In the genomic region with DNA sequence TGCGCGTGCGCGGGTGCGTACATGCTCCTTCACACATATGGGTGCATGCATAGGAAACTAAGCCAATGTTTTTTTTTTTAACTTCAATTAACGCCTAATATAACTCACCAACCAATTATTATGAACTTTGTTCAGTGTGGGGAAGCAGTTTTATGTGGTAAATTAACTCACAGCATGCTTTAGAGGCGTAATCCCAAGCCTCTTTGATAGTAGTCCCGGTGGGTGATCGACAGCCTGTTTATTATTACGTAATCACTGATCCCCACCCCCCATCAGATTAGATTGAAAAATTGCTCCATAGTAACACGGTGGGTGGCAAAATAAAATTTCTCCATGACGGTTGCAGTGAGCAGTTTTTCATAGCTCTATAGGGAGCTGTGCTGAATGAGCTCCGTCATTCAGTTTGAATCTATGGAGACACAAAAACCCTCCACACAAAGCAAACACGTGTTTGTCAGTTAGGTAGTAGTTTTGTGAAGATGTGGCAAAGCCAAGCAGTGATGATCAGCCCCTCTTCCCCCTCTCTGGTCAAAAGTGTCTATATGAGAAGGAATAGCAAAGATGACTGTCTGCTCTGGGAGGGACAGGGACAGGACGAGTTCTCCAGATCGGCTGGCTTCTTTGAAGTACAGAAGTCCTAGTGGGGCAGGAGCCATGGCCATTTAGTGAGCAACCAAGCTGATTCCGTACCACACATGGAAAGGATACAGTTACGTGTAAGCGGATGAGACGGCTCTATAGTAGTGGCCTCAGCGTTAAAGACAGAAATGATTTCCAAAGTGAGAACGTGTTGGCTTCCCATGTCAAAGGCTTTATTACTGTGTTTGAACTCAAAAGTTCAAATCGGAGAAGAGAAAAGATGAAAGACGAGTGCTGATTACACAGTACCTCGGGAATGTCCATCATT, we compare ENCODE assay signal across 18 mouse cellular contexts. TPM values are rescaled to one million over a fixed set of nuclear protein-coding genes. Genes with fewer than 3 reads are reported as not detected.
DNase-seq lines count a peak whose midpoint lies in the region; ATAC-seq lines count a peak whose summit lies in the region.
"Had no signal": no experiment of that assay in that cellular context is flagged by ENCODE, and none has a peak within 500 bp of the region (broad histone marks: within the 10 kb centered on the region; RNA-seq: fewer than 3 reads in every experiment).

No protein-coding gene starts in this region.

- no peaks in the 10 kb centered on the region for H3K4me1 ChIP-seq in midbrain, embryonic 15.5 days
- no peaks in the 10 kb centered on the region for H3K4me1 ChIP-seq in midbrain, embryonic 13.5 days (replicated peaks)
- no peaks in the 10 kb centered on the region for H3K4me1 ChIP-seq in forebrain, embryonic 12.5 days
- no peaks in the 10 kb centered on the region for H3K4me1 ChIP-seq in hindbrain, embryonic 16.5 days (ENCODE audit: control insufficient read depth, insufficient read depth, low read depth, low read length)
- peaks cover 16% of the 10 kb centered on the region; the same call in 1 of the 2 replicates for H3K4me1 ChIP-seq in neural tube, embryonic 15.5 days
- H3K4me1 ChIP-seq in heart, embryonic 12.5 days (replicated peaks) = peaks cover 16% of the 10 kb centered on the region

- no peak overlapping the region for H3K4me2 ChIP-seq in midbrain, embryonic 15.5 days
- no peak overlapping the region for H3K4me2 ChIP-seq in midbrain, embryonic 13.5 days (replicated peaks)
- H3K4me2 ChIP-seq in forebrain, embryonic 12.5 days = no peak overlapping the region
- no peak overlapping the region for H3K4me2 ChIP-seq in hindbrain, embryonic 16.5 days (ENCODE audit: low read length)
- H3K4me2 ChIP-seq in neural tube, embryonic 15.5 days = no peak overlapping the region
- H3K4me2 ChIP-seq in heart, embryonic 12.5 days = no peak overlapping the region
- H3K4me2 ChIP-seq: liver, embryonic 11.5 days had no signal

- peak; percentile 74 for ATAC-seq in midbrain, embryonic 15.5 days (replicated peaks)
- ATAC-seq in midbrain, embryonic 13.5 days = no peak
- peak; percentile 49; the same call in 1 of the 2 replicates for ATAC-seq in forebrain, embryonic 12.5 days (ENCODE audit: low FRiP score)
- peak; percentile 77 for ATAC-seq in hindbrain, embryonic 16.5 days
- peak; percentile 76 for ATAC-seq in neural tube, embryonic 15.5 days (ENCODE audit: low FRiP score)
- no peak for ATAC-seq in heart, embryonic 12.5 days (ENCODE audit: insufficient number of reproducible peaks, low FRiP score)

- no peaks in the 10 kb centered on the region for H3K36me3 ChIP-seq in midbrain, embryonic 15.5 days (replicated peaks)
- no peaks in the 10 kb centered on the region for H3K36me3 ChIP-seq in midbrain, embryonic 13.5 days
- no peaks in the 10 kb centered on the region for H3K36me3 ChIP-seq in forebrain, embryonic 12.5 days (replicated peaks)
- H3K36me3 ChIP-seq in hindbrain, embryonic 16.5 days (ENCODE audit: control insufficient read depth, insufficient read depth, low read length) = no peaks in the 10 kb centered on the region
- H3K36me3 ChIP-seq in neural tube, embryonic 15.5 days = no peaks in the 10 kb centered on the region
- no peaks in the 10 kb centered on the region for H3K36me3 ChIP-seq in heart, embryonic 12.5 days
- H3K36me3 ChIP-seq: heart, embryonic 10.5 days had no signal

- DNase-seq in kidney, adult 9 months = no peak
- DNase-seq in urinary bladder, postnatal 25 days (ENCODE audit: low spot score) = no peak
- DNase-seq: adrenal gland, postnatal 14 days; cerebellum, postnatal 10 days; heart, postnatal 36 days; kidney, adult 18-20 months; kidney, postnatal 4 days; right cerebral cortex, adult 18-20 months had no signal

- H3K4me3 ChIP-seq in midbrain, embryonic 15.5 days = no peak overlapping the region
- no peak overlapping the region for H3K4me3 ChIP-seq in midbrain, embryonic 13.5 days (replicated peaks)
- no peak overlapping the region for H3K4me3 ChIP-seq in forebrain, embryonic 12.5 days (replicated peaks)
- no peak overlapping the region for H3K4me3 ChIP-seq in hindbrain, embryonic 16.5 days (ENCODE audit: low read length)
- H3K4me3 ChIP-seq in neural tube, embryonic 15.5 days (replicated peaks) = no peak overlapping the region
- H3K4me3 ChIP-seq in heart, embryonic 12.5 days = no peak overlapping the region
- H3K4me3 ChIP-seq: erythroblast, embryonic 14.5 days; heart, embryonic 10.5 days had no signal

- H3K9me3 ChIP-seq in midbrain, embryonic 15.5 days = no peaks in the 10 kb centered on the region
- H3K9me3 ChIP-seq in midbrain, embryonic 13.5 days = no peaks in the 10 kb centered on the region
- H3K9me3 ChIP-seq in forebrain, embryonic 12.5 days = no peaks in the 10 kb centered on the region
- H3K9me3 ChIP-seq in hindbrain, embryonic 16.5 days (ENCODE audit: control insufficient read depth, low read length) = no peaks in the 10 kb centered on the region
- no peaks in the 10 kb centered on the region for H3K9me3 ChIP-seq in neural tube, embryonic 15.5 days (replicated peaks)
- no peaks in the 10 kb centered on the region for H3K9me3 ChIP-seq in heart, embryonic 12.5 days (replicated peaks)
- H3K9me3 ChIP-seq: heart, embryonic 10.5 days had no signal

- WGBS in midbrain, embryonic 15.5 days = 75% methylated on average over 25 of the region's 25 CpGs
- WGBS in midbrain, embryonic 13.5 days = 80% methylated on average over 25 of the region's 25 CpGs
- WGBS in forebrain, embryonic 12.5 days = 76% methylated on average over 25 of the region's 25 CpGs
- WGBS in hindbrain, embryonic 16.5 days = 65% methylated on average over 25 of the region's 25 CpGs
- 65% methylated on average over 25 of the region's 25 CpGs for WGBS in neural tube, embryonic 15.5 days
- 83% methylated on average over 25 of the region's 25 CpGs for WGBS in heart, embryonic 12.5 days

- no peaks in the 10 kb centered on the region for H3K27me3 ChIP-seq in midbrain, embryonic 15.5 days (replicated peaks)
- no peaks in the 10 kb centered on the region for H3K27me3 ChIP-seq in midbrain, embryonic 13.5 days
- no peaks in the 10 kb centered on the region for H3K27me3 ChIP-seq in forebrain, embryonic 12.5 days
- no peaks in the 10 kb centered on the region for H3K27me3 ChIP-seq in hindbrain, embryonic 16.5 days (replicated peaks; ENCODE audit: control insufficient read depth, insufficient read depth, low read length)
- H3K27me3 ChIP-seq in neural tube, embryonic 15.5 days (replicated peaks) = no peaks in the 10 kb centered on the region
- no peaks in the 10 kb centered on the region for H3K27me3 ChIP-seq in heart, embryonic 12.5 days (replicated peaks)

- H3K27ac ChIP-seq in midbrain, embryonic 15.5 days = no peak overlapping the region
- no peak overlapping the region for H3K27ac ChIP-seq in midbrain, embryonic 13.5 days
- no peak overlapping the region for H3K27ac ChIP-seq in forebrain, embryonic 12.5 days
- H3K27ac ChIP-seq in hindbrain, embryonic 16.5 days (ENCODE audit: low read depth, low read length) = no peak overlapping the region
- H3K27ac ChIP-seq in neural tube, embryonic 15.5 days (replicated peaks) = no peak overlapping the region
- H3K27ac ChIP-seq in heart, embryonic 12.5 days (ENCODE audit: poor library complexity, severe bottlenecking) = no peak overlapping the region
- H3K27ac ChIP-seq: heart, embryonic 10.5 days had no signal

- no peak overlapping the region for H3K9ac ChIP-seq in midbrain, embryonic 15.5 days
- H3K9ac ChIP-seq in midbrain, embryonic 13.5 days (replicated peaks) = no peak overlapping the region
- no peak overlapping the region for H3K9ac ChIP-seq in forebrain, embryonic 12.5 days
- no peak overlapping the region for H3K9ac ChIP-seq in hindbrain, embryonic 16.5 days (ENCODE audit: low read depth, low read length)
- no peak overlapping the region for H3K9ac ChIP-seq in neural tube, embryonic 15.5 days (replicated peaks)
- H3K9ac ChIP-seq in heart, embryonic 12.5 days = no peak overlapping the region

RNA-seq across cellular contexts. Expression of gene Tmem30c, which starts 10.4 kb away (rescaled TPM):
- polyA plus RNA-seq in midbrain, embryonic 15.5 days (2015; fragmentation: Nextera tagmentation; extraction: Ambion mirVana) = 0.31 and 0.53 TPM in 2 replicates
- polyA plus RNA-seq in midbrain, embryonic 13.5 days (2015; fragmentation: Nextera tagmentation; extraction: Ambion mirVana) = 0.24 and 0.45 TPM in 2 replicates
- 0.15 and 0.26 TPM in 2 replicates for polyA plus RNA-seq in forebrain, embryonic 12.5 days (2016; fragmentation: Nextera tagmentation; extraction: Ambion mirVana)
- polyA plus RNA-seq in hindbrain, embryonic 16.5 days (2015; fragmentation: Nextera tagmentation; extraction: Ambion mirVana) = 0.31 and 0.34 TPM in 2 replicates
- polyA plus RNA-seq in neural tube, embryonic 15.5 days (2015; fragmentation: Nextera tagmentation; extraction: Ambion mirVana) = 0.19 and 0.35 TPM in 2 replicates
- 0.08 TPM in 1 of 2 replicates, not detected in the other for polyA plus RNA-seq in heart, embryonic 12.5 days (2016; fragmentation: Nextera tagmentation; extraction: Ambion mirVana)
- polyA plus RNA-seq: C2C12; erythroblast, embryonic 14.5 days; heart, embryonic 10.5 days; liver, embryonic 11.5 days had no signal

RNA-seq across cellular contexts. Expression of gene Filip1l, which starts 49.8 kb away (rescaled TPM):
- 1.9 and 2.5 TPM in 2 replicates for polyA plus RNA-seq in midbrain, embryonic 15.5 days (2015; fragmentation: Nextera tagmentation; extraction: Ambion mirVana)
- 1.8 and 2.9 TPM in 2 replicates for polyA plus RNA-seq in midbrain, embryonic 13.5 days (2015; fragmentation: Nextera tagmentation; extraction: Ambion mirVana)
- 5.4 and 6.6 TPM in 2 replicates for polyA plus RNA-seq in forebrain, embryonic 12.5 days (2016; fragmentation: Nextera tagmentation; extraction: Ambion mirVana)
- polyA plus RNA-seq in hindbrain, embryonic 16.5 days (2015; fragmentation: Nextera tagmentation; extraction: Ambion mirVana) = 2.2 and 3.2 TPM in 2 replicates
- 3.3 and 7.8 TPM in 2 replicates for polyA plus RNA-seq in neural tube, embryonic 15.5 days (2015; fragmentation: Nextera tagmentation; extraction: Ambion mirVana)
- polyA plus RNA-seq in heart, embryonic 12.5 days (2016; fragmentation: Nextera tagmentation; extraction: Ambion mirVana) = 27.8 and 31.0 TPM in 2 replicates
- polyA plus RNA-seq: erythroblast, embryonic 14.5 days had no signal

Comparison
In these comparisons a context has a peak if more than half of its experiments do, and no peak if none do; other contexts are left out.
1. ATAC-seq: peak in midbrain, embryonic 15.5 days (single experiment), forebrain, embryonic 12.5 days (single experiment), hindbrain, embryonic 16.5 days (single experiment) and neural tube, embryonic 15.5 days (single experiment); none in midbrain, embryonic 13.5 days (single experiment) and heart, embryonic 12.5 days (single experiment).